Mouse (Mus musculus) cortical plate, adult 2 months (tissue): Measurements from ENCODE around the gene Stat1.

ENCODE experiments used
- CTCF ChIP-seq: fragments of 200-500 bp; IDR thresholded peaks from 2 replicates; pipeline ENCODE4 v1.5.1; 2011; ENCODE audit warnings: mild to moderate bottlenecking, control low read depth, low read length; ENCODE audit not compliant: insufficient read depth; ENCODE audit errors: extremely low read depth
- POLR2A ChIP-seq: fragments of 200-500 bp; IDR thresholded peaks from 2 replicates; pipeline ENCODE4 v1.6.1; 2011; ENCODE audit warnings: mild to moderate bottlenecking, low read length, control low read depth; ENCODE audit not compliant: insufficient read depth; ENCODE audit errors: extremely low read depth

DNA sequence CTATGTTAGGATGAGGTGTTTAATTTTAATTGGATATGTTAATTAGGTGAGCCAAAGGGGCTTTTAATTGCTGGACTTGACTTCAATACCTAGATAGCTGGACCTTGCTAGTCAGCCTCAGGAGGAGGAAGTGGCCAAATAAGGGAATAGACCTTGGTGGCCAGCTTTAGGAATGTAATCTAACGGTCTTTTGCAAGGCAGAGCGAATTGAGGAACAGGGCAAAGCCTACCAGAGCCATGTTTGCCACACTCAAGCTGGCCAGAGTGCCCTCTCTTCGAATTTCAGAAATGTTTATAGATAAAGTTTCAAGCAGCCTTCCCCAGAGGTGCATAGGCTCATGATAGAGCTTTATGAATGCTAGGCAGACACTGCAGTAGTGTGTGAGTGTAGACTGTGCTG is 22.2 kb downstream of the Stat1 start:
- TF ChIP-seq POLR2A (no peak), CTCF (no peak)
